In the genomic region with DNA sequence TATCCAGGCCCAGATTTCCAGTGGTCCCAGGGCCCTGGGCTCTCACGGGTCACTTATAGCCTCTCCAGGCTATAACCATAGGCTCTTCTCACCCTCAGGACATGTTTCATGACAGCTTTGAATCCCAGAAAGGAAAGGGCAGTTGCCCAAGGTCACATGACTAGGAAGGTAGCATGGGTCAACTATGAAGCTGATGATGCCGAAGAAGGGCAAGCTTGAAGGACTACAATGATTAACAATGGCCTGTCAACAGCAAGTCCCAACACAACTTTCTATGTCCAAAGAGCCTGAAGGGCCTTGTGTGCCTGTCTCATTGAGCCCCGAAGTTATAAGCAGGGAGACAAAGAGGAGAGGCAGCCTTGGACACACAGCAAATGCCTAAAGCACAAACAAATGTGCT, we compare ENCODE assay signal across 20 mouse cellular contexts. TPM values are rescaled to one million over a fixed set of nuclear protein-coding genes. Genes with fewer than 3 reads are reported as not detected.
DNase-seq lines count a peak whose midpoint lies in the region; ATAC-seq and TF ChIP-seq lines count a peak whose summit lies in the region.
"Had no signal": no experiment of that assay in that cellular context is flagged by ENCODE, and none has a peak within 500 bp of the region (broad histone marks: within the 10 kb centered on the region; RNA-seq: fewer than 3 reads in every experiment).

No protein-coding gene starts in this region.

- DNase-seq in adrenal gland, adult (ENCODE audit: inconsistent age in 2 of 2, low spot score in 1 of 2): peak; percentile 18 to 83
- DNase-seq in adrenal gland, adult 8-10 months: no peak
- no peak for DNase-seq in kidney, adult 2 months
- DNase-seq in thymus, postnatal 36 days: no peak
- DNase-seq: kidney, adult 11 months; kidney, postnatal 14 days; layer of hippocampus, adult 9-11 months; lung, postnatal 14 days; right cerebral cortex, adult 18-20 months had no signal

- no peak for TF ChIP-seq POLR2A in kidney, adult 2 months (IDR thresholded peaks at IDR 0.05; ENCODE audit: low read depth, low read length)

- no peak overlapping the region for H3K9ac ChIP-seq in forebrain, embryonic 15.5 days (replicated peaks)
- H3K9ac ChIP-seq in forebrain, embryonic 12.5 days: no peak overlapping the region
- no peak overlapping the region for H3K9ac ChIP-seq in kidney, embryonic 14.5 days (ENCODE audit: low read depth, low read length)
- H3K9ac ChIP-seq: embryonic facial prominence, embryonic 13.5 days; hindbrain, embryonic 15.5 days; limb, embryonic 15.5 days had no signal

- no peaks in the 10 kb centered on the region for H3K9me3 ChIP-seq in forebrain, embryonic 15.5 days
- H3K9me3 ChIP-seq in forebrain, embryonic 12.5 days: no peaks in the 10 kb centered on the region
- no peaks in the 10 kb centered on the region for H3K9me3 ChIP-seq in kidney, embryonic 14.5 days (ENCODE audit: control insufficient read depth, low read length)
- no peaks in the 10 kb centered on the region for H3K9me3 ChIP-seq in E14TG2a.4 (ENCODE audit: low read length)
- H3K9me3 ChIP-seq: embryonic facial prominence, embryonic 13.5 days; hindbrain, embryonic 15.5 days; limb, embryonic 15.5 days; megakaryocyte, embryonic 14.5 days had no signal

- peaks cover 33% of the 10 kb centered on the region for H3K36me3 ChIP-seq in forebrain, embryonic 15.5 days
- peaks cover 66% of the 10 kb centered on the region for H3K36me3 ChIP-seq in forebrain, embryonic 12.5 days (replicated peaks)
- peaks cover 45% of the 10 kb centered on the region for H3K36me3 ChIP-seq in kidney, embryonic 14.5 days (ENCODE audit: control insufficient read depth, insufficient read depth, low read length)
- H3K36me3 ChIP-seq in kidney, adult 2 months (ENCODE audit: control insufficient read depth, insufficient read depth, low read length): no peaks in the 10 kb centered on the region
- H3K36me3 ChIP-seq in E14TG2a.4 (ENCODE audit: insufficient read depth, low read length): no peaks in the 10 kb centered on the region

- 80% methylated on average over 3 of the region's 3 CpGs for WGBS in forebrain, embryonic 15.5 days
- WGBS in forebrain, embryonic 12.5 days: 91% methylated on average over 3 of the region's 3 CpGs
- WGBS in kidney, embryonic 14.5 days: 89% methylated on average over 3 of the region's 3 CpGs
- whole genome bisulfite sequencing in kidney, adult 2 months: 73% methylated on average over 3 of the region's 3 CpGs

- peak overlapping the region; percentile 94 for H3K27ac ChIP-seq in forebrain, embryonic 15.5 days (replicated peaks)
- H3K27ac ChIP-seq in forebrain, embryonic 12.5 days: no peak overlapping the region
- H3K27ac ChIP-seq in kidney, embryonic 14.5 days (ENCODE audit: low read depth, low read length): peak overlapping the region; percentile 55; the same call in 1 of the 2 replicates
- H3K27ac ChIP-seq in kidney, adult 2 months (ENCODE audit: insufficient read depth, low read depth, low read length): no peak overlapping the region

- peaks cover 53% of the 10 kb centered on the region for H3K4me1 ChIP-seq in forebrain, embryonic 15.5 days
- peaks cover 29% of the 10 kb centered on the region for H3K4me1 ChIP-seq in forebrain, embryonic 12.5 days
- H3K4me1 ChIP-seq in kidney, embryonic 14.5 days (ENCODE audit: control insufficient read depth, insufficient read depth, low read length): peaks cover 17% of the 10 kb centered on the region
- no peaks in the 10 kb centered on the region; the same call in 1 of the 2 replicates for H3K4me1 ChIP-seq in kidney, adult 2 months (ENCODE audit: control insufficient read depth, insufficient read depth, low read length)
- H3K4me1 ChIP-seq in E14TG2a.4 (replicated peaks; ENCODE audit: low read depth, low read length): peaks cover 72% of the 10 kb centered on the region

- TF ChIP-seq CTCF in kidney, adult 2 months (conservative IDR thresholded peaks at IDR 0.05; ENCODE audit: insufficient read depth, insufficient read length, low read depth, low read length): no peak
- no peak for TF ChIP-seq CTCF in E14TG2a.4 (conservative IDR thresholded peaks at IDR 0.05; ENCODE audit: low read length)

- no peak for ATAC-seq in forebrain, embryonic 15.5 days (replicated peaks)
- no peak for ATAC-seq in forebrain, embryonic 12.5 days (ENCODE audit: low FRiP score)
- no peak for ATAC-seq in kidney, embryonic 14.5 days (ENCODE audit: low FRiP score, low TSS enrichment)

- no peaks in the 10 kb centered on the region for H3K27me3 ChIP-seq in forebrain, embryonic 15.5 days
- H3K27me3 ChIP-seq in forebrain, embryonic 12.5 days: no peaks in the 10 kb centered on the region
- no peaks in the 10 kb centered on the region for H3K27me3 ChIP-seq in kidney, embryonic 14.5 days (ENCODE audit: control insufficient read depth, insufficient read depth, low read length)
- H3K27me3 ChIP-seq in kidney, adult 2 months (replicated peaks; ENCODE audit: control insufficient read depth, insufficient read depth, low read length): no peaks in the 10 kb centered on the region
- H3K27me3 ChIP-seq in E14TG2a.4 (ENCODE audit: insufficient read depth, low read length): no peaks in the 10 kb centered on the region
- H3K27me3 ChIP-seq: embryonic facial prominence, embryonic 13.5 days; hindbrain, embryonic 15.5 days; limb, embryonic 15.5 days; megakaryocyte, embryonic 14.5 days had no signal

- H3K4me2 ChIP-seq in forebrain, embryonic 15.5 days (replicated peaks): no peak overlapping the region
- no peak overlapping the region for H3K4me2 ChIP-seq in forebrain, embryonic 12.5 days
- no peak overlapping the region for H3K4me2 ChIP-seq in kidney, embryonic 14.5 days (replicated peaks; ENCODE audit: low read depth, low read length)
- H3K4me2 ChIP-seq: hindbrain, embryonic 15.5 days; limb, embryonic 15.5 days had no signal

- no peak overlapping the region for H3K4me3 ChIP-seq in forebrain, embryonic 15.5 days
- no peak overlapping the region for H3K4me3 ChIP-seq in forebrain, embryonic 12.5 days (replicated peaks)
- no peak overlapping the region for H3K4me3 ChIP-seq in kidney, embryonic 14.5 days (ENCODE audit: low read length)
- no peak overlapping the region for H3K4me3 ChIP-seq in kidney, adult 2 months (ENCODE audit: insufficient read depth, low read depth, low read length)
- 0 out of 2 replicates have a peak overlapping the region, but pooled peaks have one; percentile 20 for H3K4me3 ChIP-seq in E14TG2a.4 (replicated peaks; ENCODE audit: low read length)
- H3K4me3 ChIP-seq: embryonic facial prominence, embryonic 13.5 days; hindbrain, embryonic 15.5 days; limb, embryonic 15.5 days; megakaryocyte, embryonic 14.5 days had no signal

RNA-seq across cellular contexts. Expression of a gene that starts 21.9 kb away (rescaled TPM):
- 10 to 100 TPM; 38.6 to 50.0 (median 46.5) TPM for total RNA-seq in adrenal gland, adult 8-10 months (2022)
- polyA plus RNA-seq in forebrain, embryonic 15.5 days (2015; fragmentation: Nextera tagmentation; extraction: Ambion mirVana): 5.7 and 8.2 TPM in 2 replicates
- polyA plus RNA-seq in forebrain, embryonic 12.5 days (2016; fragmentation: Nextera tagmentation; extraction: Ambion mirVana): 6.0 and 7.4 TPM in 2 replicates
- polyA plus RNA-seq in kidney, embryonic 14.5 days (2014; fragmentation: Nextera tagmentation; extraction: Ambion mirVana): 6.3 and 6.4 TPM in 2 replicates
- polyA plus RNA-seq in kidney, adult 2 months (2012; rRNA removed): 5.3 and 5.4 TPM in 2 replicates

RNA-seq across cellular contexts. Expression of a gene that starts 29.7 kb away (rescaled TPM):
- not detected for total RNA-seq in adrenal gland, adult 8-10 months (2022)
- polyA plus RNA-seq in forebrain, embryonic 15.5 days (2015; fragmentation: Nextera tagmentation; extraction: Ambion mirVana): not detected in 2 replicates
- not detected in 2 replicates for polyA plus RNA-seq in forebrain, embryonic 12.5 days (2016; fragmentation: Nextera tagmentation; extraction: Ambion mirVana)
- 0.38 TPM in 1 of 2 replicates, not detected in the other for polyA plus RNA-seq in kidney, embryonic 14.5 days (2014; fragmentation: Nextera tagmentation; extraction: Ambion mirVana)
- 11.3 and 12.2 TPM in 2 replicates for polyA plus RNA-seq in kidney, adult 2 months (2012; rRNA removed)
- total RNA-seq: gastrocnemius, adult 8-10 months had no signal
- polyA plus RNA-seq: embryonic facial prominence, embryonic 13.5 days; heart, postnatal 0 days; hindbrain, embryonic 15.5 days; limb, embryonic 15.5 days; liver, embryonic 16.5 days had no signal

RNA-seq across cellular contexts. Expression of a gene that starts 50.2 kb away (rescaled TPM):
- 1 to 10 TPM; 4.8 to 7.7 (median 6.4) TPM for total RNA-seq in adrenal gland, adult 8-10 months (2022)
- polyA plus RNA-seq in forebrain, embryonic 15.5 days (2015; fragmentation: Nextera tagmentation; extraction: Ambion mirVana): 21.7 and 23.1 TPM in 2 replicates
- 53.4 and 53.7 TPM in 2 replicates for polyA plus RNA-seq in forebrain, embryonic 12.5 days (2016; fragmentation: Nextera tagmentation; extraction: Ambion mirVana)
- polyA plus RNA-seq in kidney, embryonic 14.5 days (2014; fragmentation: Nextera tagmentation; extraction: Ambion mirVana): 30.8 and 43.8 TPM in 2 replicates
- polyA plus RNA-seq in kidney, adult 2 months (2012; rRNA removed): 2.0 and 2.4 TPM in 2 replicates

Comparison
In these comparisons a context has a peak if more than half of its experiments do, and no peak if none do; other contexts are left out.
1. DNase-seq: peak in adrenal gland, adult (2 of 2); none in adrenal gland, adult 8-10 months (single experiment), kidney, adult 2 months (single experiment) and thymus, postnatal 36 days (0 of 2).
2. H3K27ac ChIP-seq: peak in forebrain, embryonic 15.5 days (single experiment) and kidney, embryonic 14.5 days (single experiment); none in forebrain, embryonic 12.5 days (single experiment) and kidney, adult 2 months (single experiment).